Mouse (Mus musculus): Measurements from ENCODE around the gene Gm20532.
A peak's percentile ranks its signal among the peaks of the same experiment; 100 is the strongest.

Gene Gm20532

GRCm38 (mm10) chr2:26586294-26587043 lies at the start of gene Gm20532:
Gene Gm20532 (plus strand): TSS chr2:26586639.
- 0 out of 2 replicates have a peak, but pooled peaks cover 4% of the 10 kb centered on the region for H3K27me3 ChIP-seq (ENCODE audit: insufficient read depth, low read length)
- no peak for TF ChIP-seq NANOG (IDR thresholded peaks at IDR 0.05; ENCODE audit: borderline replicate concordance, low read length)
- peak; percentile 63 for TF ChIP-seq CTCF (conservative IDR thresholded peaks at IDR 0.05; ENCODE audit: low read length)
- no peaks in the 10 kb centered on the region for H3K9me3 ChIP-seq (ENCODE audit: low read length)
- peaks cover 28% of the 10 kb centered on the region for H3K36me3 ChIP-seq (ENCODE audit: insufficient read depth, low read length)
- H3K4me1 ChIP-seq (replicated peaks; ENCODE audit: low read depth, low read length) = peaks cover 65% of the 10 kb centered on the region
- H3K4me3 ChIP-seq (replicated peaks; ENCODE audit: low read length) = peak within 1 kb of the TSS; percentile 86

- Histone ChIP-seq H3K9me3 (ENCODE audit: low read length) (no peaks in the 10 kb centered on the region), H3K4me3 (replicated peaks; ENCODE audit: low read length) (no peak overlapping the region), H3K4me1 (replicated peaks; ENCODE audit: low read depth, low read length) (peaks cover 43% of the 10 kb centered on the region), H3K27me3 (ENCODE audit: insufficient read depth, low read length) (peaks cover 14% of the 10 kb centered on the region), H3K36me3 (ENCODE audit: insufficient read depth, low read length) (no peaks in the 10 kb centered on the region)
- TF ChIP-seq CTCF (conservative IDR thresholded peaks at IDR 0.05; ENCODE audit: low read length) (no peak), NANOG (IDR thresholded peaks at IDR 0.05; ENCODE audit: borderline replicate concordance, low read length) (no peak), POU5F1 (IDR thresholded peaks at IDR 0.05; ENCODE audit: borderline replicate concordance, low read length) (no peak)
Observed at GRCm38 (mm10) chr2:26539516-26539915, 46.9 kb upstream of the Gm20532 start.

DNA sequence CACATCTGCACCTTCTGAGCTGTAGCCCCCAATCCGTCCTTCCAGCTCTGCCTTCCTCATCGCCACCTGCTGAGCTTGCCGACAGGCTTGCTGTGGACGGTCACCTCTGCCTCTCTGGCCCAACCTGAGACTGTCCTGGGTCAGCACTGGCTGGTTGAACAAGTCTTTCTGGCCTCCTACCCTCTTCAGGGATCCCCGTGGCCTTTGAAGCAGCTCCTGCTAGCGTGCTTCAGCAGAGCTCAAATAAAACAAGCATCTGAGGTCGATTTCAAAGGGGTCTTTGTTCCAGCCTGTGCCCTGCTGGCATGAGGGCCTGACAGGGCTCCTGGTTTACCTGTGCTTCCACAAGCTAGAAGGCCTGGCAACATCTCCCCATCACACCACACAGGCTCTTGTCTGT lies 45.7 kb upstream of the Gm20532 start:
- no peaks in the 10 kb centered on the region for H3K9me3 ChIP-seq (ENCODE audit: low read length)
- no peak for TF ChIP-seq NANOG (IDR thresholded peaks at IDR 0.05; ENCODE audit: borderline replicate concordance, low read length)
- no peak for TF ChIP-seq CTCF (conservative IDR thresholded peaks at IDR 0.05; ENCODE audit: low read length)
- TF ChIP-seq POU5F1 (IDR thresholded peaks at IDR 0.05; ENCODE audit: borderline replicate concordance, low read length) = no peak
- H3K4me1 ChIP-seq (replicated peaks; ENCODE audit: low read depth, low read length) = peaks cover 37% of the 10 kb centered on the region
- H3K27me3 ChIP-seq (ENCODE audit: insufficient read depth, low read length) = peaks cover 18% of the 10 kb centered on the region
- H3K4me3 ChIP-seq (replicated peaks; ENCODE audit: low read length) = no peak overlapping the region
- H3K36me3 ChIP-seq (ENCODE audit: insufficient read depth, low read length) = no peaks in the 10 kb centered on the region

GRCm38 (mm10) chr2:26541258-26541910 lies 45.1 kb upstream of the Gm20532 start:
- Histone ChIP-seq H3K9me3 (ENCODE audit: low read length) (no peaks in the 10 kb centered on the region), H3K4me3 (replicated peaks; ENCODE audit: low read length) (no peak overlapping the region), H3K27me3 (ENCODE audit: insufficient read depth, low read length) (peaks cover 22% of the 10 kb centered on the region), H3K4me1 (replicated peaks; ENCODE audit: low read depth, low read length) (peaks cover 34% of the 10 kb centered on the region), H3K36me3 (ENCODE audit: insufficient read depth, low read length) (no peaks in the 10 kb centered on the region)
- TF ChIP-seq NANOG (IDR thresholded peaks at IDR 0.05; ENCODE audit: borderline replicate concordance, low read length) = no peak
- TF ChIP-seq CTCF (conservative IDR thresholded peaks at IDR 0.05; ENCODE audit: low read length) = no peak
- no peak for TF ChIP-seq POU5F1 (IDR thresholded peaks at IDR 0.05; ENCODE audit: borderline replicate concordance, low read length)

GRCm38 (mm10) chr2:26543155-26543554 lies 43.3 kb upstream of the Gm20532 start:
- Histone ChIP-seq H3K4me1 (replicated peaks; ENCODE audit: low read depth, low read length) (peaks cover 51% of the 10 kb centered on the region), H3K9me3 (ENCODE audit: low read length) (no peaks in the 10 kb centered on the region), H3K27me3 (ENCODE audit: insufficient read depth, low read length) (peaks cover 29% of the 10 kb centered on the region), H3K4me3 (replicated peaks; ENCODE audit: low read length) (no peak overlapping the region), H3K36me3 (ENCODE audit: insufficient read depth, low read length) (no peaks in the 10 kb centered on the region)
- no peak for TF ChIP-seq CTCF (conservative IDR thresholded peaks at IDR 0.05; ENCODE audit: low read length)
- TF ChIP-seq NANOG (IDR thresholded peaks at IDR 0.05; ENCODE audit: borderline replicate concordance, low read length) = no peak
- TF ChIP-seq POU5F1 (IDR thresholded peaks at IDR 0.05; ENCODE audit: borderline replicate concordance, low read length) = no peak

GRCm38 (mm10) chr2:26543768-26544167 lies 42.7 kb upstream of the Gm20532 start:
- no peaks in the 10 kb centered on the region for H3K9me3 ChIP-seq (ENCODE audit: low read length)
- TF ChIP-seq CTCF (conservative IDR thresholded peaks at IDR 0.05; ENCODE audit: low read length) (no peak), POU5F1 (IDR thresholded peaks at IDR 0.05; ENCODE audit: borderline replicate concordance, low read length) (no peak), NANOG (IDR thresholded peaks at IDR 0.05; ENCODE audit: borderline replicate concordance, low read length) (no peak)

GRCm38 (mm10) chr2:26544265-26544664 lies 42.2 kb upstream of the Gm20532 start:
- TF ChIP-seq CTCF (conservative IDR thresholded peaks at IDR 0.05; ENCODE audit: low read length) = no peak
- TF ChIP-seq POU5F1 (IDR thresholded peaks at IDR 0.05; ENCODE audit: borderline replicate concordance, low read length) = no peak
- no peak for TF ChIP-seq NANOG (IDR thresholded peaks at IDR 0.05; ENCODE audit: borderline replicate concordance, low read length)
- H3K9me3 ChIP-seq (ENCODE audit: low read length) = no peaks in the 10 kb centered on the region
- H3K4me3 ChIP-seq (replicated peaks; ENCODE audit: low read length) = no peak overlapping the region
- H3K4me1 ChIP-seq (replicated peaks; ENCODE audit: low read depth, low read length) = peaks cover 52% of the 10 kb centered on the region
- peaks cover 31% of the 10 kb centered on the region for H3K27me3 ChIP-seq (ENCODE audit: insufficient read depth, low read length)
- H3K36me3 ChIP-seq (ENCODE audit: insufficient read depth, low read length) = no peaks in the 10 kb centered on the region

More at GRCm38 (mm10) chr2:26543768-26544167, 42.7 kb upstream of the Gm20532 start:
- H3K4me1 ChIP-seq (replicated peaks; ENCODE audit: low read depth, low read length) = peaks cover 54% of the 10 kb centered on the region
- H3K36me3 ChIP-seq (ENCODE audit: insufficient read depth, low read length) = no peaks in the 10 kb centered on the region
- H3K27me3 ChIP-seq (ENCODE audit: insufficient read depth, low read length) = peaks cover 31% of the 10 kb centered on the region
- H3K4me3 ChIP-seq (replicated peaks; ENCODE audit: low read length) = no peak overlapping the region

DNA sequence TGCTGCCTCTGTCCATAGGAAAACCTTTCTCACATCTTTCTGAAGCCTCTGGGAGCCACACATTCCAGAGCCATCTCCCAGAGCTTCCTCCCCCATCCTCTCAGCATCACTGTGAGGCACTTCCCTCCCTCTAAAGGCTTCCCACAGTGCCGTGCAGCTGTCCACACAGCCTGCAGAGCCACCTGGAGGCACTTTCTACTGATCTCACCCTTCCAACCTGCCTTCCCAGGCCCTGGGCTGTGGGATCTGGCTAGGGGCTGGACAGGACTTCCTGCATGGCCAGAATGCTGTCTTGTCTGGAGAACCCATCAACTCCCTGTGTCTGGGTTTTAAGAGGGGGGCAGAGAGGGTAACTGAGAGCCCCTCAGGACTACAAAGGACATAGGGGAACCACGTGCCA lies 39.0 kb upstream of the Gm20532 start:
- no peak for TF ChIP-seq NANOG (IDR thresholded peaks at IDR 0.05; ENCODE audit: borderline replicate concordance, low read length)
- no peaks in the 10 kb centered on the region for H3K36me3 ChIP-seq (ENCODE audit: insufficient read depth, low read length)
- peaks cover 26% of the 10 kb centered on the region; the same call in 1 of the 2 replicates for H3K27me3 ChIP-seq (ENCODE audit: insufficient read depth, low read length)
- H3K9me3 ChIP-seq (ENCODE audit: low read length) = no peaks in the 10 kb centered on the region
- H3K4me3 ChIP-seq (replicated peaks; ENCODE audit: low read length) = no peak overlapping the region
- peaks cover 38% of the 10 kb centered on the region for H3K4me1 ChIP-seq (replicated peaks; ENCODE audit: low read depth, low read length)

All from E14TG2a.4 (cell line).